Mouse (Mus musculus): ENCODE measurements at regions not wholly inside any gene's neighbourhood (a gene's known extent, or its start where the extent isn't known, plus 50 kb on each side); places are given as distances from the start of the nearest gene placed in this dataset.

GRCm38 (mm10) chr14:101382838-101383237, 182.7 kb upstream of the Prr30 start:
- DNase-seq (ENCODE audit: extremely low spot score, low spot score): no peak

GRCm38 (mm10) chr14:101381943-101382342, 181.8 kb upstream of the Prr30 start:
- no peak for DNase-seq (ENCODE audit: extremely low spot score, low spot score)

GRCm38 (mm10) chr14:101379663-101380006, 179.5 kb upstream of the Prr30 start:
- DNase-seq (ENCODE audit: extremely low spot score, low spot score): no peak

- peak; percentile 86 for DNase-seq (ENCODE audit: extremely low spot score, low spot score)
Observed at GRCm38 (mm10) chr14:101378965-101379662, 179.0 kb upstream of the Prr30 start.

- DNase-seq (ENCODE audit: extremely low spot score, low spot score): no peak
Observed at GRCm38 (mm10) chr14:101378545-101378944, 178.4 kb upstream of the Prr30 start.

GRCm38 (mm10) chr14:101376690-101377089, 176.6 kb upstream of the Prr30 start:
- no peak for DNase-seq (ENCODE audit: extremely low spot score, low spot score)

- DNase-seq (ENCODE audit: extremely low spot score, low spot score): no peak
Observed at GRCm38 (mm10) chr14:101375833-101376232, 175.7 kb upstream of the Prr30 start.

- DNase-seq (ENCODE audit: extremely low spot score, low spot score): no peak
Observed at GRCm38 (mm10) chr14:101373864-101374263, 173.7 kb upstream of the Prr30 start.

- no peak for DNase-seq (ENCODE audit: extremely low spot score, low spot score)
Observed at GRCm38 (mm10) chr14:101359860-101360259, 159.7 kb upstream of the Prr30 start.

GRCm38 (mm10) chr14:101353009-101353378, 152.9 kb upstream of the Prr30 start:
- no peak for DNase-seq (ENCODE audit: extremely low spot score, low spot score)

- peak; percentile 69 for DNase-seq (ENCODE audit: extremely low spot score, low spot score)
Observed at GRCm38 (mm10) chr14:101352046-101353008, 152.2 kb upstream of the Prr30 start.

- no peak for DNase-seq (ENCODE audit: extremely low spot score, low spot score)
Observed at GRCm38 (mm10) chr14:101340331-101340730, 140.2 kb upstream of the Prr30 start.

GRCm38 (mm10) chr14:101332015-101332414, 131.9 kb upstream of the Prr30 start:
- DNase-seq (ENCODE audit: extremely low spot score, low spot score): peak; percentile 22

GRCm38 (mm10) chr14:101327421-101327820, 127.3 kb upstream of the Prr30 start:
- peak; percentile 15 for DNase-seq (ENCODE audit: extremely low spot score, low spot score)

GRCm38 (mm10) chr14:101326477-101326941, 126.4 kb upstream of the Prr30 start:
- peak; percentile 24 for DNase-seq (ENCODE audit: extremely low spot score, low spot score)

GRCm38 (mm10) chr14:101323361-101323760, 123.2 kb upstream of the Prr30 start:
- DNase-seq (ENCODE audit: extremely low spot score, low spot score): no peak

GRCm38 (mm10) chr14:101307920-101308319, 107.8 kb upstream of the Prr30 start:
- no peak for DNase-seq (ENCODE audit: extremely low spot score, low spot score)

GRCm38 (mm10) chr14:101304487-101305032, 104.4 kb upstream of the Prr30 start:
- no peak for DNase-seq (ENCODE audit: extremely low spot score, low spot score)

- no peak for DNase-seq (ENCODE audit: extremely low spot score, low spot score)
Observed at GRCm38 (mm10) chr14:101297841-101298240, 97.7 kb upstream of the Prr30 start.

GRCm38 (mm10) chr14:101294693-101295092, 94.6 kb upstream of the Prr30 start:
- peak; percentile 26 for DNase-seq (ENCODE audit: extremely low spot score, low spot score)

- DNase-seq (ENCODE audit: extremely low spot score, low spot score): no peak
Observed at GRCm38 (mm10) chr14:101287755-101288154, 87.6 kb upstream of the Prr30 start.
